Mouse (Mus musculus) Patski (cell line): ENCODE measurements at regions not wholly inside any gene's neighbourhood (a gene's known extent, or its start where the extent isn't known, plus 50 kb on each side); places are given as distances from the start of the nearest gene placed in this dataset.
A peak's percentile ranks its signal among the peaks of the same experiment; 100 is the strongest.

ENCODE experiments used
- ATAC-seq: fragments of 100-300 bp; one replicate; pipeline ENCODE4 v1.8.0; 2021
- CTCF ChIA-PET: fragments of 350-600 bp; sonication (Branson Sonifier 250); formaldehyde crosslinking; loops from one replicate; lab custom pipeline; 2022; ENCODE audit warnings: inconsistent platforms; lab: Charles Lee
- POLR2A ChIA-PET: fragments of 350-600 bp; sonication (Branson Sonifier 250); formaldehyde crosslinking; loops from one replicate; lab custom pipeline; 2022; ENCODE audit warnings: antibody characterized with exemption, inconsistent platforms; lab: Charles Lee
- DNase-seq: peaks from one replicate; pipeline ENCODE4 v3.0.0-alpha.2; 2011; ENCODE audit warnings: low read depth, low spot score
- H3K27me3 ChIP-seq: fragments of 371-371 bp; one replicate; pipeline ENCODE4 v1.5.1; 2021
- CTCF ChIP-seq: fragments of 100-300 bp; IDR thresholded peaks from one replicate; pipeline ENCODE4 v1.5.1; 2021
- in situ Hi-C: fragments of 300-500 bp; cut with MboI; formaldehyde crosslinking; loops from 3 replicates; pipeline ENCODE4 v1.11.1; 2018; ENCODE audit warnings: low pct_unique_long_range_greater_than_20kb, mixed read lengths

GRCm38 (mm10) chr16:8951156-8951899 is 121.4 kb downstream of the 1810013L24Rik start:
- ATAC-seq (no peak), DNase-seq (no peak)
- H3K27me3 ChIP-seq, result no peaks in the 10 kb centered on the region
- POLR2A ChIA-PET, result no interaction called here
- CTCF ChIA-PET, result interaction anchor here (0.9 kb wide), 1 partner anchor 13 kb away, joined by 3 read pairs; no protein-coding TSS in a partner anchor
- in situ Hi-C loops, result no loop called here
- TF ChIP-seq CTCF, result no peak

GRCm38 (mm10) chr16:8961739-8962138 is 131.8 kb downstream of the 1810013L24Rik start:
- in situ Hi-C loops, result no loop called here
- DNase-seq, result no peak
- ChIA-PET CTCF (no interaction called here), POLR2A (no interaction called here)
- no peak for ATAC-seq
- no peaks in the 10 kb centered on the region for H3K27me3 ChIP-seq
- no peak for TF ChIP-seq CTCF

- no peak for ATAC-seq
- no peak for TF ChIP-seq CTCF
- ChIA-PET POLR2A (no interaction called here), CTCF (no interaction called here)
- H3K27me3 ChIP-seq, result no peaks in the 10 kb centered on the region
- in situ Hi-C loops, result no loop called here
- no peak for DNase-seq
Observed at GRCm38 (mm10) chr16:8993521-8994250, 163.8 kb downstream of the 1810013L24Rik start.

DNA sequence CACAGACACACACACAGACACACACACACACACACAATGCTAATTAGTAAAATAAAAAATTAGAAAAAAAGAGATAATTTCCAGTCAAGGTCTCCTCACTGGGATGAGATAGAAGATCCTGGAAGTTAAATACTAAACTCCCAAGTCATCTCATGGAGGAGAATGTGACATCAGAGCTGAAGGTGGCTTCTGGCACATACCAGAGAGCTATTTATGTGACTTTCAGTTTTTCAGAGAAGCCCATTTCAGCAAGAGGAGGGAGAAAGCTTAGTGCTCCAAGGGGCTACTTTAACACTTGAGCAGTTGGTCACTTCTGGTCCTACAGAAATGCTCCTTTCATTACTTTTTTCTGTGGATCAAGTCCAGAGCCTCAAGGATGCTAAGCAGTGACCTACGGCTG is 164.6 kb downstream of the 1810013L24Rik start:
- in situ Hi-C loops, result no loop called here
- no peak for DNase-seq
- ATAC-seq, result no peak
- H3K27me3 ChIP-seq, result no peaks in the 10 kb centered on the region
- ChIA-PET CTCF (no interaction called here), POLR2A (no interaction called here)
- TF ChIP-seq CTCF, result no peak

DNA sequence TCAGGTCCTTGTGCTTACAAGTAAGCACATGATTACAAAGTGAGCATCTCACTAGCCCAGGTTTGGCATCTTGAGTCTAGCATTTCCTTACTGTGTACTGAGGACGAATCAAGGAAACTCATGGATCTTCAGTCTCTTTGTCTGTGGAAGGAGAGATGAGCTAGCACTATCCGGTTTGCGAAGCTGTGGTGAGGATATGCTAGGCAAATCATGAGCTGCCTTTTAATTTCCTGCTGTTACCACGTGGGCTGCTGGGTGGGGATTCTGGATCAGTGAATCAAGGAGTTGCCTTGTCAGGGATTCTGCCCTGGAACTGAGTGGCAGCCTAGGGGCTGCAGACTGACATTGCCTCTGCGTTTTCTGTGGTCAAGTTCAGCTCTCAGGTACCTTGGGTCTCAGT is 167.3 kb downstream of the 1810013L24Rik start:
- no peak for DNase-seq
- H3K27me3 ChIP-seq, result no peaks in the 10 kb centered on the region
- POLR2A ChIA-PET, result no interaction called here
- no peak for TF ChIP-seq CTCF
- in situ Hi-C loops, result no loop called here
- ATAC-seq, result no peak
- CTCF ChIA-PET, result no interaction called here

- ATAC-seq, result no peak
- ChIA-PET POLR2A (no interaction called here), CTCF (no interaction called here)
- no peak for DNase-seq
- in situ Hi-C loops, result no loop called here
- H3K27me3 ChIP-seq, result no peaks in the 10 kb centered on the region
- TF ChIP-seq CTCF, result no peak
Observed at GRCm38 (mm10) chr16:9004012-9004411, 174.1 kb downstream of the 1810013L24Rik start.

DNA sequence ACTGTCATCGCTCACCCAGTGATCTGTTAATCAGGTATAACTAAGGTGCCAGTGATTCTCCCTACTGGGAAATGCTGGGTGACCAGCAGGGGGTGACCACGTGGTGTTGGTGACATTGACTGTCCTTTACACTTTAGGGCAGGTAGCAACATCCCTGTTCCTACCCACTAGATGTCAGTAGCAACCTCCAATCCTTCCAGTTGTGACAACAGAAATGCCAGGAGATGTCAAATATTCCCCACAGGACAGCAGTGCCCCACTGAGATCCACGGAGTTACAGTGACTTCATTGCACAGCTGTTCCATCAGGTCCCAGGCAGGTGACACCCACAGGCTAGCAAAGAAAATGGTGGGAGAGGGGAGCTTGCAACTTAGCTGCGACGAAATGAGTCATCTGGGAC is 176.0 kb downstream of the 1810013L24Rik start:
- ATAC-seq, result no peak
- CTCF ChIA-PET, result no interaction called here
- POLR2A ChIA-PET, result no interaction called here

DNA sequence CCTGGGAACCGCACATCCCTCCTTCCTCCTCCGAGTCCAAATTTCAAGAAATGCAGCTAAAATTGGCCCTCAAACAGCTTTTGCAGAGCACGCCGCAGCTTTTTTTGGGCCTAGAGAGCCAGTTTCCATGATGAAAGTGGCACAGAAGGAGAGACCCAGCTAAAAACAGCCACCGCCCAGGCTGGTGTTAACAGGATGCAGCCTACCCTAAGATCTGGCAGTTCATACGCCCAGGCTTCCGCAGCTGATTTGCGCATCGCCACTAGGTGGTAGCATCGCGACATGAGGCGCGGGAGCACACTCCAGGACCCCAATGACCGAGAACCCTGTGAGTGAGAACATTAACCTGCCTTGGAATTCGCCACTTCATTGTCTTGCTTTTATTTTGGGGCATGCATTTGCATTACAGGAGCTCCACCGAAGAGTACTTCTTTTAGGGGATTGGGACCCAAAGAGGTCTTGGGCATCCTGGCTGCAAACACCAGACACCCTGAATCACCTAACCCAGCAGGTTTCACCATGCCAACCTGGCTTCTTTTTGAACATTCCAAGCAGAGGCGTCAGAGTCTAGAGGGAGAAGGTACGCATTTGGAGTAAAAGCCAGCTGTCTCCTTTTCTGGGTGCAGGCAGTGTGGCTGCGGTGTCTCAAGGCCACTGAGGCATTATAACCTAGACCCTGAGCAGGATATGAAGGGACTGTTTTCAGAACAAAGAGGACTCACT is 179.6 kb downstream of the 1810013L24Rik start:
- TF ChIP-seq CTCF, result peak; percentile 97
- ATAC-seq (peak; percentile 68), DNase-seq (no peak)
- POLR2A ChIA-PET, result no interaction called here
- CTCF ChIA-PET, result interaction anchor here (0.7 to 2.1 kb wide), 7 partner anchors 119 to 985 kb away, joined by 3 to 10 read pairs (median 3); no protein-coding TSS in a partner anchor
- in situ Hi-C loops, result loop anchor here (5.0 kb wide), 3 partner anchors 122 to 983 kb away; no protein-coding TSS in a partner anchor
- no peaks in the 10 kb centered on the region for H3K27me3 ChIP-seq

More for the DNA sequence above, 176.0 kb downstream of the 1810013L24Rik start:
- peak; percentile 48 for TF ChIP-seq CTCF
- H3K27me3 ChIP-seq, result no peaks in the 10 kb centered on the region
- in situ Hi-C loops, result loop anchor here (5.0 kb wide), 3 partner anchors 119 to 986 kb away; no protein-coding TSS in a partner anchor
- no peak for DNase-seq

GRCm38 (mm10) chr16:9011077-9011476 is 181.2 kb downstream of the 1810013L24Rik start:
- ChIA-PET POLR2A (no interaction called here), CTCF (no interaction called here)
- in situ Hi-C loops, result no loop called here
- TF ChIP-seq CTCF, result no peak
- DNase-seq, result no peak
- ATAC-seq, result no peak
- H3K27me3 ChIP-seq, result no peaks in the 10 kb centered on the region

DNA sequence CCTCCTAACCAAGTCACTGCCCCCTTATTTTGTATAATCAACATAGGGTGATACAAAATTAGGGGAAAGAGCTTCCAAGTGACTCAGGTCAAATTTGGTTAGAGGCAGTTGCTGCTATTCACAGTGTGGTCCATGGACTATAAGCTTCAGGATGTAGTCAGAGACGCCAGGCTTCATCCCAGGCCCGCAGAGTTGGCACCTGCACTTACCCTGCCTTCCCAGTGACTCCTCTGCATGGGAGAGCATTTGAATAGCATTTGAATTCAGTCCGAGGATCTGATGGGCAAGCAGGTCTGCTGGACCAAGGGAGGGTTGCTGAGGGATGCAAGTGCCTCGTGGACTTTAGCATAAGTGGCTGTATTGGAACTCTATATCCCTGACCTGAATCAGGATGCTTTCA is 181.8 kb downstream of the 1810013L24Rik start:
- ChIA-PET CTCF (no interaction called here), POLR2A (no interaction called here)
- ATAC-seq (no peak), DNase-seq (no peak)
- in situ Hi-C loops, result no loop called here
- H3K27me3 ChIP-seq, result no peaks in the 10 kb centered on the region
- no peak for TF ChIP-seq CTCF
